Mouse (Mus musculus) forebrain, embryonic 12.5 days (tissue): ENCODE measurements at regions not wholly inside any gene's neighbourhood (a gene's known extent, or its start where the extent isn't known, plus 50 kb on each side); places are given as distances from the start of the nearest gene placed in this dataset.

Experiments used
- ATAC-seq: fragments of 200-750 bp; cut with Nextera tagmentation; 2 replicates; pipeline ENCODE4 v1.8.0; 2017; ENCODE audit warnings: moderate TSS enrichment; ENCODE audit not compliant: low FRiP score
- H3K27ac ChIP-seq: fragments of 300-500 bp; sonication (generic); 2 replicates; pipeline ENCODE4 v1.5.1; 2016; ENCODE audit warnings: mild to moderate bottlenecking
- H3K27me3 ChIP-seq: fragments of 300-500 bp; sonication (generic); 2 replicates; pipeline ENCODE4 v1.6.1; 2016; ENCODE audit warnings: mild to moderate bottlenecking
- H3K36me3 ChIP-seq: fragments of 300-500 bp; sonication (generic); replicated peaks from 2 replicates; pipeline ENCODE4 v1.6.1; 2016; ENCODE audit warnings: mild to moderate bottlenecking
- H3K4me1 ChIP-seq: fragments of 300-500 bp; sonication (generic); 2 replicates; pipeline ENCODE4 v1.6.1; 2016
- H3K4me2 ChIP-seq: fragments of 300-500 bp; sonication (generic); 2 replicates; pipeline ENCODE4 v1.6.1; 2016; ENCODE audit warnings: mild to moderate bottlenecking, moderate library complexity
- H3K4me3 ChIP-seq: fragments of 300-500 bp; sonication (generic); replicated peaks from 2 replicates; pipeline ENCODE4 v1.5.1; 2016; ENCODE audit warnings: mild to moderate bottlenecking
- H3K9ac ChIP-seq: fragments of 300-500 bp; sonication (generic); 2 replicates; pipeline ENCODE4 v1.6.1; 2016; ENCODE audit warnings: mild to moderate bottlenecking
- H3K9me3 ChIP-seq: fragments of 300-500 bp; sonication (generic); 2 replicates; pipeline ENCODE4 v1.6.1; 2016
- WGBS: fragments of 180-500 bp; shearing (Covaris S2); methylation state at CpG from one replicate; pipeline ENCODE4 v1.1.7; 2016; 5-methylcytosine and 5-hydroxymethylcytosine counted together

DNA sequence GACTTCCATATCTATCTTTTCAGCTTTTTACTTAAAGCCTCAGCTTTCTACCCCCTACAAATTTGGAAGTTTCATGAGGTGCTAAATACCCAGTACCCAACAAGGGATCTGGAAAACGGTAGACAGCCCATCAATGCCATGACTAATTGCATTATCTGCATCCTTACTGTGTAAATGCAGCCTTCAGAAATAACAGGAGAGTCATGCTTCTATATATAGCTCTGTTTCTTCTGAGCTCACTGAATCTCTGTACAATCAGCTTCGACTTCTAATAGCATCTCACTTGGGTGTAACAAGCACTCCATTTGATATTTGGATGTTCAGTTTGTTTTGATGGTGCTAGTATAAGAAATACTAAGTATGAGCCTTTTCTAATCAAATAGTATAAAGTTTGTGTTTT is 120.7 kb downstream of the Tmsb4x start:
- no peaks in the 10 kb centered on the region; the same call in 1 of the 2 replicates for H3K4me1 ChIP-seq
- H3K36me3 ChIP-seq = no peaks in the 10 kb centered on the region
- no peak overlapping the region for H3K9ac ChIP-seq
- H3K27me3 ChIP-seq = peaks cover 13% of the 10 kb centered on the region; the same call in 1 of the 2 replicates
- no peak overlapping the region for H3K27ac ChIP-seq
- no peak for ATAC-seq
- H3K9me3 ChIP-seq = no peaks in the 10 kb centered on the region
- 72% methylated on average over 2 of the region's 2 CpGs for WGBS
- H3K4me2 ChIP-seq = no peak overlapping the region
- H3K4me3 ChIP-seq = no peak overlapping the region

DNA sequence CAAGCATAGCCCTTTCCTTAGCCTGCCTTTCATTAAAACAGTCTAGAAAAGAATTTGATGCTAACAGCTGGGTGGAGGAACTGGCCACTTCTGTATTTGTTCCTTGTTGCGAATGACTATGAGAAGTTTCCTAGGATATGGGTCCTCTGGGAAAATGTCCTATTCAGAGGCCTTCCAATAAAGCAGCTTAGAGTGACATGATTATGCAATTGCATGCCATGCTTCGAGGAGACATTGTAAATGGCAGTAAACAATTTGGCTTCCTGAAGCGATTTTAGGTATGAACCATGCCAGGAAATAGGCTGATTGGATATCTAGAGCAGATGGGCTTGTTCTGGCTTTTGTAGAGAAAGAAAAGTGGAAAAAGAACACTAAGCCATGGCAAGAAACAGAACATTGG is 128.3 kb downstream of the Tmsb4x start:
- no peak overlapping the region for H3K4me3 ChIP-seq

DNA sequence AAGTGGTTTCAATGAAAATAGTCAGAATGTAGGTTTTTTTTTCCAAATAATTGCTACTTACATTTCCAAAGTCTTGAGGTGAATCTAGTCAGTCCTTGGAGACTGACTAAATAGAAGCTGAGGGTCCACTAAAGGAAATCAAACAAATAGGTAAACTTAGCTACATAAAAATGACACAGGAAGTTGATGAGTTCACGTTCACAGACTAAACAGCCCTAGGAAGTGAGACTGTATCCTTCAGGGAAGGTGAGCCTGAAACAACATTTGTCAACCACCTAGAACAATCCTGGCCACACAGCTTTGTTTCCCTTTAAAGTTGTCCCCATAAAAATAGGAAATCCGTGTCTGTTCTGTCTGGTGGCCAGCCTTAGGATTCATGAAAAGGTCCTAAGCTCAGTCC is 140.0 kb downstream of the Tmsb4x start:
- Histone ChIP-seq H3K36me3 (no peaks in the 10 kb centered on the region), H3K9ac (no peak overlapping the region), H3K4me1 (no peaks in the 10 kb centered on the region), H3K27me3 (peaks cover 53% of the 10 kb centered on the region), H3K4me3 (no peak overlapping the region), H3K27ac (no peak overlapping the region), H3K9me3 (no peaks in the 10 kb centered on the region), H3K4me2 (no peak overlapping the region)
- WGBS = 80% methylated on average over 2 of the region's 2 CpGs
- ATAC-seq = no peak

More for the DNA sequence above, 128.3 kb downstream of the Tmsb4x start:
- Histone ChIP-seq H3K9me3 (no peaks in the 10 kb centered on the region), H3K4me1 (no peaks in the 10 kb centered on the region), H3K9ac (no peak overlapping the region), H3K27ac (no peak overlapping the region), H3K36me3 (no peaks in the 10 kb centered on the region), H3K4me2 (no peak overlapping the region), H3K27me3 (peaks cover 23% of the 10 kb centered on the region)
- 73% methylated on average over 3 of the region's 3 CpGs for WGBS
- ATAC-seq = no peak

DNA sequence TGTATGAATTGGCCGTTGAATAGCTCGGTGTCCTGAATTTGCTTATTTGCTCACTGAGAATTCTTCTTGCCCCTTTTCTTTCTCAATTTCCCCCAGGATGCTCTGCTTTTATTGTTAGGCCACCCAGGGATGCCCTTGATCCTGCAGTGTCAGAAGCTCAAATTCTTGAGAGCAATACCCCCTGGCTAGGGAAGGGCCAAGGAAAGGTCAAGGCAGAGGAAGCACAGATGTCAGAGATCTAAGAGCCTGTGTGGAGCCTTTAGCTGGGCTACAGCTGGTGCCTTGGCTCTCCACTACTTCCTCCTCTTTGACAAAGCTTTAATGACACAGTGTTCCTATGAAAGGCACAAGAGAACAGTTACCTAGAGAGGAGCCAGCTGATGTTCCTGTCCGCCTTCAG is 141.2 kb downstream of the Tmsb4x start:
- Histone ChIP-seq H3K36me3 (no peaks in the 10 kb centered on the region), H3K27ac (no peak overlapping the region), H3K4me3 (no peak overlapping the region), H3K9me3 (no peaks in the 10 kb centered on the region), H3K27me3 (peaks cover 49% of the 10 kb centered on the region), H3K4me2 (no peak overlapping the region), H3K9ac (no peak overlapping the region), H3K4me1 (no peaks in the 10 kb centered on the region)
- WGBS = 79% methylated on average over 3 of the region's 3 CpGs
- no peak for ATAC-seq

DNA sequence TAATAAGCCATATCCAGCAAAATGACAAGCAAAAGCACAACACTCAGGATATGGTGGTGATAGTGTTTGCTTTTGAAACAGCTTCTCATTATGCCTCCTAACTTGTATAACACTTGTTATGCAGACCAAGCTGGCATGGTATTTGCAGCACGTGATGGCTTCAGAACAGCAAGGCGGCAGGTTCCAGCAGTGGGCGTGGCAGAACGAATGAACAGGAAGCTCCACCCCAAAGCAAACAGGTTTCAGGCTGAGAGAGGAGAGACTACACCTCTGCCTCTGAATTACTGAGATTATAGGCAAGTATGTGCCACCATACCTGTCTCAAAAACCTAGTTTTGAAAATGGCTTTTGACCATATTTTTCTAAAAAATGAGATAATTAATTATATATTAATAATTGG is 145.2 kb downstream of the Tmsb4x start:
- Histone ChIP-seq H3K4me3 (no peak overlapping the region), H3K27me3 (peaks cover 39% of the 10 kb centered on the region), H3K27ac (no peak overlapping the region), H3K4me1 (no peaks in the 10 kb centered on the region), H3K36me3 (no peaks in the 10 kb centered on the region), H3K9me3 (no peaks in the 10 kb centered on the region), H3K9ac (no peak overlapping the region), H3K4me2 (no peak overlapping the region)
- WGBS = 60% methylated on average over 4 of the region's 4 CpGs
- ATAC-seq = no peak

DNA sequence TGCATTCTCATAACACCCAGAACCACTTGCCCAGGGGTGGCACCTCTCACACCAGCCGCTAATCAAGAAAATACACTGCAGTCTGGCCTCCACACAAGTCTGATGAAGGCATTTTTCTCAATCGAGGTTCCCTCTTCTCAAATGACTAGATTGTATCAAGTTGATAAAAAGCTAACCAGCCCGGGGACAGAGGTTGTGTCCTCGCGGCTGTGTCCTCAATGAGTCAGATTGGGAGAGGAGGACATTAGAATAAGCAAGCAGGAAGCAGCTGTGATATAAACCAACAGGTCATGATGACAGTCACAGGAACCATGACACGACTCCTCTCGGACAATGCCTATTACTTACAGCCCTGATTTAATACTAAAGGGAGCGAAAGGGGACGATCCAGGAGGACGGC is 156.7 kb downstream of the Tmsb4x start:
- WGBS = 80% methylated on average over 10 of the region's 10 CpGs
- 0 out of 2 replicates have a peak, but pooled peaks cover 4% of the 10 kb centered on the region for H3K4me1 ChIP-seq
- no peak overlapping the region for H3K27ac ChIP-seq
- no peak overlapping the region for H3K4me2 ChIP-seq
- no peak for ATAC-seq
- no peak overlapping the region for H3K9ac ChIP-seq
- H3K36me3 ChIP-seq = no peaks in the 10 kb centered on the region
- H3K4me3 ChIP-seq = no peak overlapping the region
- H3K27me3 ChIP-seq = peaks cover 47% of the 10 kb centered on the region
- H3K9me3 ChIP-seq = no peaks in the 10 kb centered on the region

DNA sequence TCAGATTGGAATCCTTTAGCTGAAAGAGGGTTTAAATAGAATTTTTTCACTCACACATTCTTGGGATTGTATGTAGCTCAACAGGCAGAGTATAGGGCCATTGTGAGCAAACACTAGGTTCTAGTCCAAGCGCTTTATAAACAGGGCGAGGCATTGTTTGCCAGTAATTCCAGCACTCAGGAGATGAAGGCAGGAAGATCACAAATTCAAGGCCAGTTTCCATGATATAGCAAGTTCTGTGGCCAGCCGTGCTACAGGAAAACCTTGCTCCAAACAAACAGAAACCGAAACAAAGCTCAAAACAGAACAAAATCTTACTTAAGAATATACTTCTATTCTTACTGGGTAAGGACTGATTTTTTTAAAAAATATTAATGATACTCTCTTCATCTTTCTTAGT is 159.0 kb downstream of the Tmsb4x start:
- H3K4me2 ChIP-seq = no peak overlapping the region
- WGBS = 79% methylated on average over 4 of the region's 4 CpGs
- no peak overlapping the region for H3K9ac ChIP-seq
- no peaks in the 10 kb centered on the region for H3K36me3 ChIP-seq
- no peak for ATAC-seq
- no peak overlapping the region for H3K4me3 ChIP-seq
- H3K27ac ChIP-seq = no peak overlapping the region
- 0 out of 2 replicates have a peak, but pooled peaks cover 4% of the 10 kb centered on the region for H3K4me1 ChIP-seq
- no peaks in the 10 kb centered on the region for H3K9me3 ChIP-seq
- H3K27me3 ChIP-seq = peaks cover 42% of the 10 kb centered on the region

DNA sequence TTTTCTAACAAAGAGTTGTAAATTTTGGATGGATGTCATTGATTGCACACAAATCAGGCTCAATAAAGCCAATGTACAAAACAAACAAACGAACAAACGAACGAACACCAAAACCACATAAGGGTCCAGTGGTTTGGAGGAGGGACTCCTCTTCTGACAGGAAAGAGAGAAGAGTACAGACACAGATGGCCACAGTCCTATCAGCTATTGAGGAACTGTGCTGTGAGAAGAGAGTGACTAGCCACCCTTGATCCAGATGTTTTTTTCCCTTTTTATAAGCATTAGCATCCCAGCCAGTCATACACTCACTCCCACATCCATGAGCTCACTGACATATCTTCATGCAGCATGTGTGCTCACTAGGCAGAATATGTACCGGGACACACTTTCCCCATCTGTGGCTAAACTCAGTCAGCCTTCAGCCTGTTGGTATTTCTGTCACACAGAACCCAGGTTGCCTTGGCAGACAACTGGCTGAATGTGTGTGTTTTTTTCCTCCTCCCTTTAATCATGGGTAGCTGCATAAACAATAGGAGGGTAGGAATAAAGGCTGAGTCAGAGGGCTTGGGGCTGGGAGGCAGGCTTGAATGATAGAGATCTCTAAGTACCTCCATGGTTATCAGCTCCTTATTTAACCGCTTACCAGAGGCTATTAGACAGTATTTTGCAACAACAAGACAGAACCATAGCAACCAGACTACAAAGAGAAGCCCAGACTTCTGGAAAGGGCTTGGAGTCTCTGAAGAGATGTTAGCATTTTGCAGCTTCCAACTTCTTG is 159.7 kb downstream of the Tmsb4x start:
- no peak overlapping the region for H3K27ac ChIP-seq

DNA sequence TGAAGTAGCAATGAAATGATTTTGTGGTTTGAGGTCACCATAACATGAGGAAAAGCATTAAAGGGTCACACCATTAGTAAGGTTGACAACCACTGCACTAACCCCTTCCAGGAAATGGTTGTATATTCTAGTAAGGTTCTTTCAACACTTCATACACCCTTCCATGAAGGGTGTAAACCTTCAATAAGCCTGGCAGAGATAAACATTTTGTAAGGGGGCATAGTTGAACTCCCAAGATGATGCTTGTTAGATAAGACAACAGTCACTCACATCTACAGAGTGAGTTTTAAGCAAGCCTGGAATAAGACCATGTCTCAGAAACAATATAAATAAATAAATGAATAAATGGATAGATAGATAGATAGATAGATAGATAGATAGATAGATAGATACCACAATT is 171.1 kb downstream of the Tmsb4x start:
- no peaks in the 10 kb centered on the region for H3K9me3 ChIP-seq
- H3K4me3 ChIP-seq = no peak overlapping the region
- no peak overlapping the region for H3K27ac ChIP-seq
- H3K4me2 ChIP-seq = no peak overlapping the region
- no peak overlapping the region for H3K9ac ChIP-seq
- no peaks in the 10 kb centered on the region for H3K4me1 ChIP-seq
- H3K27me3 ChIP-seq = peaks cover 26% of the 10 kb centered on the region
- no peaks in the 10 kb centered on the region for H3K36me3 ChIP-seq
- ATAC-seq = no peak

More for the DNA sequence above, 159.7 kb downstream of the Tmsb4x start:
- no peak for ATAC-seq
- peaks cover 37% of the 10 kb centered on the region for H3K27me3 ChIP-seq
- H3K9me3 ChIP-seq = no peaks in the 10 kb centered on the region
- no peak overlapping the region for H3K4me2 ChIP-seq
- H3K9ac ChIP-seq = no peak overlapping the region
- 0 out of 2 replicates have a peak, but pooled peaks cover 4% of the 10 kb centered on the region for H3K4me1 ChIP-seq
- no peaks in the 10 kb centered on the region for H3K36me3 ChIP-seq
- no peak overlapping the region for H3K4me3 ChIP-seq
- 71% methylated on average over 5 of the region's 5 CpGs for WGBS

DNA sequence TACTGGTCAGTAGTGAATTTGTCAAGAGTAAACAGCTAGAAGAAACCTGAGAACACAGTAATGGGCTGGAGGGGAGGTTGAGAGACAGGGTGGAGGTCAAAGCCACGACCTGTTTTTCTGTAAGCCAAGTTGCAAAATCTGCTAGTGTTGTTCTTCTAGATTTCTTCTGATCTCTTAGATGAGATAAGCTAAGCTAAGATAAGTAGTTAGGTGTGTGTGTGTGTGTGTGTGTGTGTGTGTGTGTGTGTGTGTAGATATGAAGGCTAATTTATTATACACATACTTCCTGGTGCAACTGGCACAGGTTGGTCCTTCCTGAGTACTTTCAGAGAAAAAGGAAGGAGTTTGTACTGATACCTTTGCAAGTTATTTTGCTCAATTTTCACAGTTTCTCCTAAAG is 172.8 kb downstream of the Tmsb4x start:
- no peaks in the 10 kb centered on the region for H3K36me3 ChIP-seq
- peaks cover 34% of the 10 kb centered on the region for H3K27me3 ChIP-seq
- no peak overlapping the region for H3K4me2 ChIP-seq
- ATAC-seq = no peak
- H3K9ac ChIP-seq = no peak overlapping the region
- H3K27ac ChIP-seq = no peak overlapping the region
- no peaks in the 10 kb centered on the region for H3K9me3 ChIP-seq
- no peaks in the 10 kb centered on the region for H3K4me1 ChIP-seq
- H3K4me3 ChIP-seq = no peak overlapping the region
- 76% methylated on average over 1 of the region's 1 CpGs for WGBS

DNA sequence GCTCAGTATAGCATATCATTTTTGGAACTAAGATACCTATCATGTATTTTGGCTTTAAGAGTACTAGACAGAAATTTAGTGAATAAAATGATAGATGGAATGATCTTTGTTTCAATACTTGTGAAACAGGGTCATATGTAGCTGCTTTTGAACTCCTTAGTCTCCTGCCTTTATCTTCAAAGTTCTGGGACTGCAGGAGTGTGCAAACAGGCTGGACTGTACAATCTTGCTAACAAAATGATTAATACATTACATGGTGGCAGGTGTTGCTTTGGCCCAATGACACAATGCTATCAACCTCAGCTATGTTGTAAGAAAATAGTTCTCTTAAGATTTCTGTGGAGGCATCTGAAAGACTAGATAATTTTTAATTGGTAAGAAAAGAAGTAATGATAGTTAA is 173.5 kb downstream of the Tmsb4x start:
- Histone ChIP-seq H3K4me3 (no peak overlapping the region), H3K9ac (no peak overlapping the region), H3K9me3 (no peaks in the 10 kb centered on the region), H3K4me2 (no peak overlapping the region), H3K27ac (no peak overlapping the region), H3K4me1 (no peaks in the 10 kb centered on the region), H3K36me3 (no peaks in the 10 kb centered on the region), H3K27me3 (peaks cover 36% of the 10 kb centered on the region)
- ATAC-seq = no peak

DNA sequence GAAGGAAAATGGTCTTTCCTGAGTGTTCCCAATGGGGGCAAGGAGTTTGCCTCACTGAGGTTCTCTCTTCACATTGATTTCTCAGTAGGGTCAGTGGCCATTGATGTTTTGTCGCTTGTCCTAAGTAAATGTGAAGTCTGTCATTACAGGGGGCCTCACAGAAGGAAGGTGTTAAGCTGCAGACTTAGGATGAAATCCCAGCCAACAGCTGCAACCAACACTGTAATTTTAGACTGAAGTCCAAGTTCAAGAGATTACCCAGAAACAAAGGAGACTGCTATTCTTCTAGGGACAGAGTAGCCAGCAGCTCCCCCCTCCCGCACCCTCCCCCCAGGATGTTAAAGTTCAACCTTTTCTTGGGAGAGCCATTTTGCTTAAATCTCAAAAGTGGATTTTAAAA is 176.0 kb downstream of the Tmsb4x start:
- Histone ChIP-seq H3K4me1 (no peaks in the 10 kb centered on the region), H3K27ac (no peak overlapping the region), H3K9ac (no peak overlapping the region), H3K4me2 (no peak overlapping the region), H3K4me3 (no peak overlapping the region), H3K36me3 (no peaks in the 10 kb centered on the region), H3K27me3 (peaks cover 45% of the 10 kb centered on the region), H3K9me3 (no peaks in the 10 kb centered on the region)
- WGBS = 83% methylated on average over 2 of the region's 2 CpGs
- no peak for ATAC-seq

DNA sequence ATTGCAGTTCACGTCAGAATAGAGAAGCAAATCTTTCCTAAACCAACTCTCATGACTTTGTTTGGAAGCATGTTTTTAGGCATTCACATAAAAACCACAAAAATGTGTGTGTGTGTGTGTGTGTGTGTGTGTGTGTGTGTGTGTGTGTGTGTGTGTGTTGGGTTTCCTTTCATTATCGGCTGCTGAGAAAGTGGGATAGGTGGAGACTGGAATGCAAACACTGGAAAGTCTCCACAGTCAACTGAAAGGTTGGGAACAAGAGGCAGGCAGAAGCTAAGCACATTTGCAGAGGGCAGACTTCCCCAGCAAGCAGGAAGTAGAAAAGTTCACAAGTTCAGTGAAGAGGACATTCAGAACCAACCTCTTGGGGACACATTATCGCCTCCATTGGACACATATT is 176.5 kb downstream of the Tmsb4x start:
- H3K27ac ChIP-seq = no peak overlapping the region
- no peak for ATAC-seq
- H3K36me3 ChIP-seq = no peaks in the 10 kb centered on the region
- peaks cover 47% of the 10 kb centered on the region for H3K27me3 ChIP-seq
- H3K4me1 ChIP-seq = no peaks in the 10 kb centered on the region
- H3K4me2 ChIP-seq = no peak overlapping the region
- no peak overlapping the region for H3K4me3 ChIP-seq
- H3K9me3 ChIP-seq = no peaks in the 10 kb centered on the region
- 47% methylated on average over 3 of the region's 3 CpGs for WGBS
- H3K9ac ChIP-seq = no peak overlapping the region
